ENCODE assay signal across 12 mouse cellular contexts in genomic region chr14:14070541-14071315, GRCm38 (mm10). TPM values are rescaled to one million over a fixed set of nuclear protein-coding genes. Genes with fewer than 3 reads are reported as not detected.
DNase-seq lines count a peak whose midpoint lies in the region; ATAC-seq lines count a peak whose summit lies in the region.
"Had no signal": no experiment of that assay in that cellular context is flagged by ENCODE, and none has a peak within 500 bp of the region (broad histone marks: within the 10 kb centered on the region; RNA-seq: fewer than 3 reads in every experiment).

No protein-coding gene starts in this region.

- 0 out of 2 replicates have a peak overlapping the region, but pooled peaks have one; percentile 4 for H3K9ac ChIP-seq in forebrain, embryonic 15.5 days (replicated peaks)
- no peak overlapping the region for H3K9ac ChIP-seq in midbrain, embryonic 16.5 days (ENCODE audit: low read depth, low read length)
- H3K9ac ChIP-seq: intestine, embryonic 15.5 days had no signal

- no peaks in the 10 kb centered on the region for H3K36me3 ChIP-seq in forebrain, embryonic 15.5 days
- H3K36me3 ChIP-seq in midbrain, embryonic 16.5 days (ENCODE audit: control insufficient read depth, insufficient read depth, low read length), result no peaks in the 10 kb centered on the region
- H3K36me3 ChIP-seq: intestine, embryonic 15.5 days had no signal

- H3K27ac ChIP-seq in forebrain, embryonic 15.5 days (replicated peaks), result peak overlapping the region; percentile 67
- peak overlapping the region; percentile 69 for H3K27ac ChIP-seq in midbrain, embryonic 16.5 days (ENCODE audit: low read length)
- H3K27ac ChIP-seq: intestine, embryonic 15.5 days; macrophage had no signal

- no peak overlapping the region for H3K4me3 ChIP-seq in forebrain, embryonic 15.5 days
- H3K4me3 ChIP-seq in midbrain, embryonic 16.5 days (ENCODE audit: low read depth, low read length), result no peak overlapping the region
- H3K4me3 ChIP-seq: intestine, embryonic 15.5 days had no signal

- intact Hi-C loops in gastrocnemius, postnatal 14 days (cut with DNase I; ENCODE audit: low total_unique reads), result no loop called here

- no peaks in the 10 kb centered on the region for H3K9me3 ChIP-seq in forebrain, embryonic 15.5 days
- no peaks in the 10 kb centered on the region for H3K9me3 ChIP-seq in midbrain, embryonic 16.5 days (replicated peaks; ENCODE audit: control insufficient read depth, low read length, poor library complexity, severe bottlenecking)
- H3K9me3 ChIP-seq: intestine, embryonic 15.5 days had no signal

- peaks cover 45% of the 10 kb centered on the region for H3K4me1 ChIP-seq in forebrain, embryonic 15.5 days
- H3K4me1 ChIP-seq in midbrain, embryonic 16.5 days (ENCODE audit: control insufficient read depth, insufficient read depth, low read length), result peaks cover 26% of the 10 kb centered on the region

- peak; percentile 80 for ATAC-seq in forebrain, embryonic 15.5 days (replicated peaks)
- peak; percentile 90 for ATAC-seq in midbrain, embryonic 16.5 days
- ATAC-seq: intestine, embryonic 15.5 days had no signal

- peak; percentile 72 for DNase-seq in heart, adult 11 months
- DNase-seq in heart, postnatal 4 days, result no peak
- DNase-seq in brain, adult 2 months (ENCODE audit: low read depth, low spot score), result peak; percentile 43
- DNase-seq in gastrocnemius, postnatal 14 days, result no peak
- no peak for DNase-seq in urinary bladder, postnatal 25 days (ENCODE audit: low spot score)
- DNase-seq in left cerebral cortex, adult 8-10 months (ENCODE audit: low spot score in 2 of 2), result no peak
- DNase-seq: B cell, adult 2 months; right cerebral cortex, postnatal 14 days had no signal

- H3K4me2 ChIP-seq in forebrain, embryonic 15.5 days (replicated peaks), result no peak overlapping the region
- no peak overlapping the region for H3K4me2 ChIP-seq in midbrain, embryonic 16.5 days (ENCODE audit: low read length)
- H3K4me2 ChIP-seq: intestine, embryonic 15.5 days had no signal

- 5% methylated on average over 6 of the region's 6 CpGs for WGBS in forebrain, embryonic 15.5 days
- WGBS in midbrain, embryonic 16.5 days, result 6% methylated on average over 6 of the region's 6 CpGs

- no peaks in the 10 kb centered on the region for H3K27me3 ChIP-seq in forebrain, embryonic 15.5 days
- H3K27me3 ChIP-seq in midbrain, embryonic 16.5 days (ENCODE audit: control insufficient read depth, insufficient read depth, low read depth, low read length), result no peaks in the 10 kb centered on the region
- H3K27me3 ChIP-seq: intestine, embryonic 15.5 days had no signal

RNA-seq across cellular contexts. Expression of gene Psmd6, which starts 50.1 kb away (rescaled TPM):
- 100 to 1,000 TPM; 103 to 107 TPM for total RNA-seq in heart, postnatal 4 days (2021)
- polyA plus RNA-seq in forebrain, embryonic 15.5 days (2015; fragmentation: Nextera tagmentation; extraction: Ambion mirVana), result 280 and 283 TPM in 2 replicates
- 250 and 259 TPM in 2 replicates for polyA plus RNA-seq in midbrain, embryonic 16.5 days (2015; fragmentation: Nextera tagmentation; extraction: Ambion mirVana)
- total RNA-seq in gastrocnemius, postnatal 14 days (2021), result 100 to 1,000 TPM; 158 to 174 TPM
- 100 to 1,000 TPM in 3 of 4 experiments, 10 to 100 TPM in 1; 99.6 to 113 (median 101) TPM for total RNA-seq in left cerebral cortex, adult 8-10 months (2022)

Comparison
In these comparisons a context has a peak if more than half of its experiments do, and no peak if none do; other contexts are left out.
1. DNase-seq: peak in heart, adult 11 months (single experiment) and brain, adult 2 months (single experiment); none in heart, postnatal 4 days (single experiment), gastrocnemius, postnatal 14 days (single experiment), urinary bladder, postnatal 25 days (single experiment) and left cerebral cortex, adult 8-10 months (0 of 2).